9 mouse cellular contexts compared by ENCODE assay signal in the genomic region with DNA sequence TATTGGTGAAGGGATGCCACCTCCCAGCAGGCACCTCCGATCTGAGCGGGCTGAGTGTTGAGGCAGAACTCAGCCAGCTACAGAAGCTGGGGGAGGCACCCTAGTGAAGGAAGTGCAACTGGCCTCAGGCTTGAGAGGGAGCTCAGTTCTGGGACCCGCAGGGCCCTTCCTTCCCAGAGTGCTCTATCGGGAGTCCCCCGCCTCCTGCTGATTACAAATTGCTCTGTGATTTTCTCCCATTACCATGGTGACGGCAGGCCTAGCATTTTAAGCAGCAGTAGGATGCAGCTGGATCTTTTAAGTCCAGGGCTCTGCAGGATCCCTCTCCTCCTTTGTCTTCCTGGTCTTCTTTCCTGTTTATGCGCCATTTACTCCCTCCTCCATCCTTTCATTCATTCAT.
A peak's percentile ranks its signal among the peaks of the same experiment; 100 is the strongest.
DNase-seq lines count a peak whose midpoint lies in the region; ATAC-seq lines count a peak whose summit lies in the region.
"Had no signal": no experiment of that assay in that cellular context is flagged by ENCODE, and none has a peak within 500 bp of the region (broad histone marks: within the 10 kb centered on the region; RNA-seq: fewer than 3 reads in every experiment).

No protein-coding gene starts in this region.

- no peaks in the 10 kb centered on the region for H3K9me3 ChIP-seq in kidney, embryonic 14.5 days (ENCODE audit: control insufficient read depth, low read length)
- no peaks in the 10 kb centered on the region for H3K9me3 ChIP-seq in kidney, embryonic 15.5 days (replicated peaks)
- no peaks in the 10 kb centered on the region for H3K9me3 ChIP-seq in forebrain, embryonic 15.5 days
- no peaks in the 10 kb centered on the region for H3K9me3 ChIP-seq in midbrain, embryonic 13.5 days
- H3K9me3 ChIP-seq in liver, embryonic 11.5 days (ENCODE audit: control insufficient read depth, low read length) = no peaks in the 10 kb centered on the region
- H3K9me3 ChIP-seq in intestine, embryonic 16.5 days (ENCODE audit: control insufficient read depth, low read length) = no peaks in the 10 kb centered on the region

- H3K4me2 ChIP-seq in kidney, embryonic 14.5 days (replicated peaks; ENCODE audit: low read depth, low read length) = no peak overlapping the region
- no peak overlapping the region for H3K4me2 ChIP-seq in kidney, embryonic 15.5 days
- H3K4me2 ChIP-seq in forebrain, embryonic 15.5 days (replicated peaks) = peak overlapping the region; percentile 17; the same call in 1 of the 2 replicates
- H3K4me2 ChIP-seq in midbrain, embryonic 13.5 days (replicated peaks) = peak overlapping the region; percentile 19; the same call in 1 of the 2 replicates
- H3K4me2 ChIP-seq in liver, embryonic 11.5 days = no peak overlapping the region
- no peak overlapping the region for H3K4me2 ChIP-seq in intestine, embryonic 16.5 days (ENCODE audit: low read depth, low read length)

- no peak overlapping the region for H3K9ac ChIP-seq in kidney, embryonic 14.5 days (ENCODE audit: low read depth, low read length)
- no peak overlapping the region for H3K9ac ChIP-seq in kidney, embryonic 15.5 days
- H3K9ac ChIP-seq in forebrain, embryonic 15.5 days (replicated peaks) = peak overlapping the region; percentile 27; the same call in 1 of the 2 replicates
- H3K9ac ChIP-seq in midbrain, embryonic 13.5 days (replicated peaks) = no peak overlapping the region; the same call in 1 of the 2 replicates
- H3K9ac ChIP-seq in liver, embryonic 11.5 days (ENCODE audit: low read depth, low read length) = no peak overlapping the region
- no peak overlapping the region for H3K9ac ChIP-seq in intestine, embryonic 16.5 days (ENCODE audit: low read depth, low read length)

- H3K36me3 ChIP-seq in kidney, embryonic 14.5 days (ENCODE audit: control insufficient read depth, insufficient read depth, low read length) = no peaks in the 10 kb centered on the region
- H3K36me3 ChIP-seq in kidney, embryonic 15.5 days = no peaks in the 10 kb centered on the region
- H3K36me3 ChIP-seq in forebrain, embryonic 15.5 days = no peaks in the 10 kb centered on the region
- no peaks in the 10 kb centered on the region for H3K36me3 ChIP-seq in midbrain, embryonic 13.5 days
- H3K36me3 ChIP-seq in liver, embryonic 11.5 days (ENCODE audit: control insufficient read depth, insufficient read depth, low read length) = no peaks in the 10 kb centered on the region
- H3K36me3 ChIP-seq in intestine, embryonic 16.5 days (ENCODE audit: control insufficient read depth, insufficient read depth, low read length) = no peaks in the 10 kb centered on the region

- no peaks in the 10 kb centered on the region for H3K27me3 ChIP-seq in kidney, embryonic 14.5 days (ENCODE audit: control insufficient read depth, insufficient read depth, low read length)
- no peaks in the 10 kb centered on the region for H3K27me3 ChIP-seq in kidney, embryonic 15.5 days
- no peaks in the 10 kb centered on the region for H3K27me3 ChIP-seq in forebrain, embryonic 15.5 days
- peaks cover 12% of the 10 kb centered on the region; the same call in 1 of the 2 replicates for H3K27me3 ChIP-seq in midbrain, embryonic 13.5 days
- H3K27me3 ChIP-seq in liver, embryonic 11.5 days (replicated peaks; ENCODE audit: control insufficient read depth, insufficient read depth, low read length) = peaks cover 10% of the 10 kb centered on the region
- no peaks in the 10 kb centered on the region for H3K27me3 ChIP-seq in intestine, embryonic 16.5 days (replicated peaks; ENCODE audit: control insufficient read depth, insufficient read depth, low read length)

- no peak overlapping the region for H3K4me3 ChIP-seq in kidney, embryonic 14.5 days (ENCODE audit: low read length)
- H3K4me3 ChIP-seq in kidney, embryonic 15.5 days (replicated peaks) = no peak overlapping the region
- H3K4me3 ChIP-seq in forebrain, embryonic 15.5 days = no peak overlapping the region
- H3K4me3 ChIP-seq in midbrain, embryonic 13.5 days (replicated peaks) = no peak overlapping the region
- no peak overlapping the region for H3K4me3 ChIP-seq in liver, embryonic 11.5 days (ENCODE audit: low read depth, low read length)
- H3K4me3 ChIP-seq in intestine, embryonic 16.5 days (ENCODE audit: low read length) = no peak overlapping the region

- peak; percentile 35; the same call in 1 of the 2 replicates for ATAC-seq in kidney, embryonic 14.5 days (ENCODE audit: low FRiP score, low TSS enrichment)
- no peak for ATAC-seq in kidney, embryonic 15.5 days (replicated peaks; ENCODE audit: low FRiP score)
- ATAC-seq in forebrain, embryonic 15.5 days (replicated peaks) = peak; percentile 83
- ATAC-seq in midbrain, embryonic 13.5 days = peak; percentile 72
- no peak for ATAC-seq in liver, embryonic 11.5 days (replicated peaks; ENCODE audit: low FRiP score)
- ATAC-seq in intestine, embryonic 16.5 days = no peak

- no peak overlapping the region for H3K27ac ChIP-seq in kidney, embryonic 14.5 days (ENCODE audit: low read depth, low read length)
- no peak overlapping the region for H3K27ac ChIP-seq in kidney, embryonic 15.5 days
- H3K27ac ChIP-seq in forebrain, embryonic 15.5 days (replicated peaks) = peak overlapping the region; percentile 93
- peak overlapping the region; percentile 89 for H3K27ac ChIP-seq in midbrain, embryonic 13.5 days
- no peak overlapping the region for H3K27ac ChIP-seq in liver, embryonic 11.5 days (ENCODE audit: low read depth, low read length)
- no peak overlapping the region for H3K27ac ChIP-seq in intestine, embryonic 16.5 days (ENCODE audit: low read length)

- H3K4me1 ChIP-seq in kidney, embryonic 14.5 days (ENCODE audit: control insufficient read depth, insufficient read depth, low read length) = no peaks in the 10 kb centered on the region
- no peaks in the 10 kb centered on the region for H3K4me1 ChIP-seq in kidney, embryonic 15.5 days
- peaks cover 69% of the 10 kb centered on the region for H3K4me1 ChIP-seq in forebrain, embryonic 15.5 days
- peaks cover 66% of the 10 kb centered on the region for H3K4me1 ChIP-seq in midbrain, embryonic 13.5 days (replicated peaks)
- no peaks in the 10 kb centered on the region for H3K4me1 ChIP-seq in liver, embryonic 11.5 days (replicated peaks; ENCODE audit: control insufficient read depth, insufficient read depth, low read length)
- H3K4me1 ChIP-seq in intestine, embryonic 16.5 days (ENCODE audit: control insufficient read depth, insufficient read depth, low read length) = 0 out of 2 replicates have a peak, but pooled peaks cover 3% of the 10 kb centered on the region

- WGBS in kidney, embryonic 14.5 days = 24% methylated on average over 7 of the region's 7 CpGs
- 28% methylated on average over 7 of the region's 7 CpGs for WGBS in kidney, embryonic 15.5 days
- WGBS in forebrain, embryonic 15.5 days = 5% methylated on average over 7 of the region's 7 CpGs
- WGBS in midbrain, embryonic 13.5 days = 2% methylated on average over 7 of the region's 7 CpGs
- 18% methylated on average over 7 of the region's 7 CpGs for WGBS in liver, embryonic 11.5 days
- WGBS in intestine, embryonic 16.5 days = 27% methylated on average over 7 of the region's 7 CpGs

- DNase-seq in ZHBTc4 (ENCODE audit: low read depth, low spot score) = peak; percentile 37
- no peak for DNase-seq in liver, embryonic 11.5 days (ENCODE audit: low spot score)
- no peak for DNase-seq in kidney, adult 11 months
- DNase-seq: B cell, adult 2 months had no signal

Comparison
In these comparisons a context has a peak if more than half of its experiments do, and no peak if none do; other contexts are left out.
1. ATAC-seq: peak in kidney, embryonic 14.5 days (single experiment), forebrain, embryonic 15.5 days (single experiment) and midbrain, embryonic 13.5 days (single experiment); none in kidney, embryonic 15.5 days (single experiment), liver, embryonic 11.5 days (single experiment) and intestine, embryonic 16.5 days (single experiment).
2. H3K27ac ChIP-seq: peak in forebrain, embryonic 15.5 days (single experiment) and midbrain, embryonic 13.5 days (single experiment); none in kidney, embryonic 14.5 days (single experiment), kidney, embryonic 15.5 days (single experiment), liver, embryonic 11.5 days (single experiment) and intestine, embryonic 16.5 days (single experiment).
3. H3K4me2 ChIP-seq: peak in forebrain, embryonic 15.5 days (single experiment) and midbrain, embryonic 13.5 days (single experiment); none in kidney, embryonic 14.5 days (single experiment), kidney, embryonic 15.5 days (single experiment), liver, embryonic 11.5 days (single experiment) and intestine, embryonic 16.5 days (single experiment).